In genomic region chr17:13667006-13667405, GRCm38 (mm10) we compare ENCODE assay signal across 11 mouse cellular contexts.
DNase-seq lines count a peak whose midpoint lies in the region; ATAC-seq and TF ChIP-seq lines count a peak whose summit lies in the region.
"Had no signal": no experiment of that assay in that cellular context is flagged by ENCODE, and none has a peak within 500 bp of the region (broad histone marks: within the 10 kb centered on the region; RNA-seq: fewer than 3 reads in every experiment).

No protein-coding gene starts in this region.

- WGBS in forebrain, postnatal 0 days, result 19% methylated on average over 3 of the region's 3 CpGs
- 27% methylated on average over 3 of the region's 3 CpGs for WGBS in midbrain, embryonic 14.5 days

- no peak for TF ChIP-seq POLR2A in brain, embryonic 14.5 days (IDR thresholded peaks at IDR 0.05; ENCODE audit: borderline replicate concordance, extremely low read depth, insufficient read depth, insufficient read length, poor library complexity, severe bottlenecking)

- no peaks in the 10 kb centered on the region for H3K27me3 ChIP-seq in forebrain, postnatal 0 days (ENCODE audit: insufficient read depth, low read length)
- H3K27me3 ChIP-seq in midbrain, embryonic 14.5 days (ENCODE audit: control insufficient read depth, insufficient read depth, low read length), result no peaks in the 10 kb centered on the region
- H3K27me3 ChIP-seq: intestine, embryonic 15.5 days had no signal

- 0 out of 2 replicates have a peak overlapping the region, but pooled peaks have one; percentile 2 for H3K9ac ChIP-seq in forebrain, postnatal 0 days
- H3K9ac ChIP-seq in midbrain, embryonic 14.5 days (replicated peaks; ENCODE audit: low read length), result no peak overlapping the region; the same call in 1 of the 2 replicates
- H3K9ac ChIP-seq: intestine, embryonic 15.5 days had no signal

- H3K4me1 ChIP-seq in forebrain, postnatal 0 days (ENCODE audit: insufficient read depth), result peaks cover 22% of the 10 kb centered on the region
- H3K4me1 ChIP-seq in midbrain, embryonic 14.5 days (ENCODE audit: control insufficient read depth, insufficient read depth, low read length), result peaks cover 50% of the 10 kb centered on the region

- H3K4me2 ChIP-seq in forebrain, postnatal 0 days (ENCODE audit: low read depth), result no peak overlapping the region
- no peak overlapping the region for H3K4me2 ChIP-seq in midbrain, embryonic 14.5 days (ENCODE audit: low read length)
- H3K4me2 ChIP-seq: intestine, embryonic 15.5 days had no signal

- DNase-seq in ZHBTc4 (ENCODE audit: low read depth, low spot score), result peak; percentile 61
- DNase-seq in brain, embryonic 14.5 days (ENCODE audit: low read depth), result peak; percentile 82
- DNase-seq in forebrain, postnatal 0 days, result no peak
- DNase-seq in midbrain, embryonic 14.5 days, result peak; percentile 49
- DNase-seq in thymus, postnatal 14 days, result no peak
- no peak for DNase-seq in kidney, postnatal 36 days
- no peak for DNase-seq in urinary bladder, postnatal 25 days (ENCODE audit: low spot score)
- no peak for DNase-seq in adipocyte (ENCODE audit: low spot score)
- DNase-seq: kidney, postnatal 4 days; lung, adult 18-20 months had no signal

- H3K27ac ChIP-seq in forebrain, postnatal 0 days (ENCODE audit: low read depth, low read length), result peak overlapping the region; percentile 62; the same call in 1 of the 2 replicates
- peak overlapping the region; percentile 91 for H3K27ac ChIP-seq in midbrain, embryonic 14.5 days (replicated peaks; ENCODE audit: low read depth, low read length)
- H3K27ac ChIP-seq: intestine, embryonic 15.5 days had no signal

- TF ChIP-seq CTCF in brain, embryonic 14.5 days (IDR thresholded peaks at IDR 0.05; ENCODE audit: borderline replicate concordance, extremely low read depth, insufficient read depth, insufficient read length), result no peak
- no peak for TF ChIP-seq CTCF in forebrain, postnatal 0 days (IDR thresholded peaks at IDR 0.05; ENCODE audit: low read depth)

- H3K36me3 ChIP-seq in forebrain, postnatal 0 days (ENCODE audit: insufficient read depth), result no peaks in the 10 kb centered on the region
- no peaks in the 10 kb centered on the region for H3K36me3 ChIP-seq in midbrain, embryonic 14.5 days (ENCODE audit: control insufficient read depth, insufficient read depth, low read length)
- H3K36me3 ChIP-seq: intestine, embryonic 15.5 days had no signal

- H3K9me3 ChIP-seq in forebrain, postnatal 0 days (ENCODE audit: low read length), result no peaks in the 10 kb centered on the region
- no peaks in the 10 kb centered on the region for H3K9me3 ChIP-seq in midbrain, embryonic 14.5 days (ENCODE audit: control insufficient read depth, low read length)
- H3K9me3 ChIP-seq: intestine, embryonic 15.5 days had no signal

- H3K4me3 ChIP-seq in forebrain, postnatal 0 days (ENCODE audit: low read depth, low read length), result no peak overlapping the region
- H3K4me3 ChIP-seq in midbrain, embryonic 14.5 days (replicated peaks; ENCODE audit: low read depth, low read length), result no peak overlapping the region
- H3K4me3 ChIP-seq: intestine, embryonic 15.5 days had no signal

- no peak for ATAC-seq in forebrain, postnatal 0 days
- ATAC-seq in midbrain, embryonic 14.5 days (ENCODE audit: low FRiP score, low TSS enrichment), result no peak
- ATAC-seq: intestine, embryonic 15.5 days had no signal

Comparison
In these comparisons a context has a peak if more than half of its experiments do, and no peak if none do; other contexts are left out.
1. DNase-seq: peak in ZHBTc4 (single experiment), brain, embryonic 14.5 days (single experiment) and midbrain, embryonic 14.5 days (single experiment); none in forebrain, postnatal 0 days (single experiment), thymus, postnatal 14 days (single experiment), kidney, postnatal 36 days (0 of 2), urinary bladder, postnatal 25 days (single experiment) and adipocyte (single experiment).